Mouse (Mus musculus): ENCODE results near the gene Mff. TPM values are rescaled to one million over a fixed set of nuclear protein-coding genes. Genes with fewer than 3 reads are reported as not detected.

The Mff gene
- polyA plus RNA-seq, 1 experiment from 2014 or later = 416 TPM

DNA sequence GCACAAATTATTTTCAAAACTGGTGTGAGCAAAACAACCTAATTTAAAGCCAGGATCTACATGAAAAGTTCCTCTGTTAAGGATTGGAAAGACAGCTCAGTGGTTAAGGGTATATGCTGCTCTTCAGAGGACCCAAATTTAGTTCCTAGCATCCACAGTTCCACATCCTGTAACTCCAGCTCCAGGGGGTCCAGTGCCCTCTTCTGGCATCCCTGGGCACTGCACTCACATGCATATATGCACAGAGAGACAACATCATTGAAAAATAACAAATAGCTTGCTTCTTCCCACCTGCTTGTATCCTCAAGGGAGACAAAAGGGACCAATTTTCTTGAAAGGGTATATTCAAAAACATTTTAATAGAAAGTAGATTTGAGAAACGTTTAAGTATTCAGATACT, 37.6 kb downstream of the Mff start:
- 91% methylated on average over 1 of the region's 1 CpGs for WGBS
- Histone ChIP-seq H3K27ac (ENCODE audit: low read length) (no peak overlapping the region), H3K9me3 (replicated peaks; ENCODE audit: control insufficient read depth, low read length, poor library complexity, severe bottlenecking) (no peaks in the 10 kb centered on the region), H3K36me3 (ENCODE audit: control insufficient read depth, insufficient read depth, low read length) (peaks cover 2% of the 10 kb centered on the region), H3K9ac (ENCODE audit: low read depth, low read length) (no peak overlapping the region), H3K4me2 (ENCODE audit: low read length) (no peak overlapping the region), H3K27me3 (ENCODE audit: control insufficient read depth, insufficient read depth, low read depth, low read length) (no peaks in the 10 kb centered on the region), H3K4me1 (ENCODE audit: control insufficient read depth, insufficient read depth, low read length) (no peaks in the 10 kb centered on the region), H3K4me3 (ENCODE audit: low read depth, low read length) (no peak overlapping the region)
- no peak for ATAC-seq

DNA sequence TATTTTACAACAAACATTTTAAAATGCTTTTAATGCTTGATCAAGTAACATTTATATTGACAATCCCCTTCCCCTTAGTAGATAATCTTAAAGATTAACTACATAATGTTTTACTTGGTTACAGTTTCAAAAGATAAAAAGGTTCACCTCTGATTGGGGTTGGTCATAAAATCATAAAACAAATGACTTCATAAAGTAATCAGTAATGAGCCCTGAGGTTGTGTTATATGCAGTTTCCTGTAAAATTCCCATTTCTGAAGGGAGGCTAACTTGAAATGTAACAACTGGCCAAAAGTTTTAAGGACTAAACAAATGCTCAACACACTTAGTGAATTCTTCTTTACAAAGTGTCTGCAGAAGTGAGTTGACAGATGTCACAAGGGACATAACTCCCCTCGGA, 41.5 kb downstream of the Mff start:
- H3K9me3 ChIP-seq (replicated peaks; ENCODE audit: control insufficient read depth, low read length, poor library complexity, severe bottlenecking) = no peaks in the 10 kb centered on the region
- ATAC-seq = no peak
- H3K27ac ChIP-seq (ENCODE audit: low read length) = no peak overlapping the region
- no peaks in the 10 kb centered on the region for H3K27me3 ChIP-seq (ENCODE audit: control insufficient read depth, insufficient read depth, low read depth, low read length)
- no peaks in the 10 kb centered on the region for H3K4me1 ChIP-seq (ENCODE audit: control insufficient read depth, insufficient read depth, low read length)
- no peak overlapping the region for H3K4me3 ChIP-seq (ENCODE audit: low read depth, low read length)
- no peak overlapping the region for H3K9ac ChIP-seq (ENCODE audit: low read depth, low read length)
- H3K4me2 ChIP-seq (ENCODE audit: low read length) = no peak overlapping the region
- H3K36me3 ChIP-seq (ENCODE audit: control insufficient read depth, insufficient read depth, low read length) = peaks cover 2% of the 10 kb centered on the region
- 93% methylated on average over 1 of the region's 1 CpGs for WGBS

DNA sequence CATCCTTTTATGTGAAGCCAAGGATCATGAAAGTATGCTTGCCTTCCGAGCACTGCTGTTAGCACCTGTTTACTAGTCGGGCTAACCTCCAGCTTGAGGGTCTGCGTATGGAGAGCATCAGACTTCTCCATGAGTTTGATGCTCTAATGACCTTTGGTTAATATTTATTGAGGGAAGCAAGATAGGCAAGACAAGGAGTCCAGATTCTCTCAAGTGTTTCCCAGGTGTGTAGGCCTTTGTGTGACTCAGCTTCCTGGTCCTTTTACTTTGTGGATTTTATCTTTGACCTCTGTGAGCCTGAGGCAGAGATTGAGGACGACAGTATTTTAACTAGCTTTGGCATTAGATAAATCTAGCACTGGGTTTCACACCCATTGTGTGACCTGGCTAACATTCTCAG, 42.0 kb downstream of the Mff start:
- H3K9me3 ChIP-seq (replicated peaks; ENCODE audit: control insufficient read depth, low read length, poor library complexity, severe bottlenecking) = no peaks in the 10 kb centered on the region
- H3K4me3 ChIP-seq (ENCODE audit: low read depth, low read length) = no peak overlapping the region
- no peaks in the 10 kb centered on the region for H3K27me3 ChIP-seq (ENCODE audit: control insufficient read depth, insufficient read depth, low read depth, low read length)
- no peak for ATAC-seq
- H3K36me3 ChIP-seq (ENCODE audit: control insufficient read depth, insufficient read depth, low read length) = peaks cover 2% of the 10 kb centered on the region
- no peaks in the 10 kb centered on the region for H3K4me1 ChIP-seq (ENCODE audit: control insufficient read depth, insufficient read depth, low read length)
- WGBS = 91% methylated on average over 4 of the region's 4 CpGs
- no peak overlapping the region for H3K4me2 ChIP-seq (ENCODE audit: low read length)
- no peak overlapping the region for H3K9ac ChIP-seq (ENCODE audit: low read depth, low read length)
- H3K27ac ChIP-seq (ENCODE audit: low read length) = no peak overlapping the region

DNA sequence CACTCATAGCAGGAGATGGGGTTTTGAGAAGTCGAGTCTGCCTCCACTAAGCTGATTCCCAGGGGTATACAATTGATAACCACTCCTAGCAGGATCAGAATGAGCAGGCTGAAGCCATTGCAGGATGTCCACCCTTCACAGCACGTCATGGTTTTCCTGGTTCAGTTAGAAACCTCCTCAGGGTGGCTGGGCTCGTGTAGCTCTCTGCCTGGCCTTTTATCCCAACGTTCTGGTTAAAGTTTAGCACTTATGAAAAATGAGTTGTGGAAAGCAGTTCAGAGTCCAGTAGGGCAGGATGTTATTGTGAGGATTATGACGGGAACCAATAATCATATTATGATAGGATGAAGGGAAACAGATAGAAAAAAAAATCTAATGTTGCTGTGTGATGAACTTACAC, 43.6 kb downstream of the Mff start, which contains the start of gene Tm4sf20:
TSS of gene Tm4sf20 (minus strand) at position 193 of the 400 bp plus-strand sequence.
- H3K36me3 ChIP-seq (ENCODE audit: control insufficient read depth, insufficient read depth, low read length) = no peaks in the 10 kb centered on the region
- no peak within 1 kb of the TSS for H3K27ac ChIP-seq (ENCODE audit: low read length)
- no peak within 1 kb of the TSS for H3K4me2 ChIP-seq (ENCODE audit: low read length)
- no peak within 1 kb of the TSS for H3K9ac ChIP-seq (ENCODE audit: low read depth, low read length)
- 78% methylated on average over 5 of the region's 5 CpGs for WGBS
- H3K4me1 ChIP-seq (ENCODE audit: control insufficient read depth, insufficient read depth, low read length) = no peaks in the 10 kb centered on the region
- no peak for ATAC-seq
- no peaks in the 10 kb centered on the region for H3K9me3 ChIP-seq (replicated peaks; ENCODE audit: control insufficient read depth, low read length, poor library complexity, severe bottlenecking)
- H3K27me3 ChIP-seq (ENCODE audit: control insufficient read depth, insufficient read depth, low read depth, low read length) = no peaks in the 10 kb centered on the region
- no peak within 1 kb of the TSS for H3K4me3 ChIP-seq (ENCODE audit: low read depth, low read length)

DNA sequence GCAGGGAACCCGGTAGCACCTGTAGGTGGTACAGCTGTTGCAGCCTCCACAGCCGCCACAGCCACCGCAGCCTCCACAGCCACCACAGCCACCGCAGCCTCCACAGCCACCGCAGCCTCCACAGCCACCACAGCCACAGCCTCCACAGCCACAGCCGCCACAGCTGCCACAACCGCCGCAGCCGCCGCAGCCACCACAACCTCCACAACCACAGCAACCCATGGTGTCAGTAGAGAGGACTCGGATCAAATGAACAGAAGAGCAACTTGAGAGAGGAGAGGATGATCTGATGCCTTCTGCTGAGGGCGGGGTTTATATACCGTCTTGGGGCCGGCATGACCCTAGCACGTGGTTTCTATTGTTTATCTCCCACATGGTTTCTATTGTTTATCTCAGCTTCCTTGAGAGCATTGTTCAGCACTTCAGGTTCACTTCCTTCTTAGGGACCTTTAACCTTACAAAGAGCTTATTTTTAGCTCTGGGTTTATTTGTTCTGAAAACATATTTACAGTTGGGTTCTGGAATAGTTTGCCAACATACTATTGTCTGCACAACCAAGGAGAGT, 46.4 kb downstream of the Mff start, which contains the start of gene Gm47791:
TSS of gene Gm47791 (minus strand) at position 222 of the 565 bp plus-strand sequence.
- Histone ChIP-seq H3K9ac (ENCODE audit: low read depth, low read length) (no peak within 1 kb of the TSS), H3K9me3 (replicated peaks; ENCODE audit: control insufficient read depth, low read length, poor library complexity, severe bottlenecking) (no peaks in the 10 kb centered on the region; the same call in 1 of the 2 replicates), H3K4me1 (ENCODE audit: control insufficient read depth, insufficient read depth, low read length) (no peaks in the 10 kb centered on the region), H3K4me3 (ENCODE audit: low read depth, low read length) (no peak within 1 kb of the TSS), H3K27ac (ENCODE audit: low read length) (no peak within 1 kb of the TSS), H3K36me3 (ENCODE audit: control insufficient read depth, insufficient read depth, low read length) (no peaks in the 10 kb centered on the region), H3K4me2 (ENCODE audit: low read length) (no peak within 1 kb of the TSS), H3K27me3 (ENCODE audit: control insufficient read depth, insufficient read depth, low read depth, low read length) (no peaks in the 10 kb centered on the region)
- 88% methylated on average over 15 of the region's 15 CpGs for WGBS
- ATAC-seq = no peak

DNA sequence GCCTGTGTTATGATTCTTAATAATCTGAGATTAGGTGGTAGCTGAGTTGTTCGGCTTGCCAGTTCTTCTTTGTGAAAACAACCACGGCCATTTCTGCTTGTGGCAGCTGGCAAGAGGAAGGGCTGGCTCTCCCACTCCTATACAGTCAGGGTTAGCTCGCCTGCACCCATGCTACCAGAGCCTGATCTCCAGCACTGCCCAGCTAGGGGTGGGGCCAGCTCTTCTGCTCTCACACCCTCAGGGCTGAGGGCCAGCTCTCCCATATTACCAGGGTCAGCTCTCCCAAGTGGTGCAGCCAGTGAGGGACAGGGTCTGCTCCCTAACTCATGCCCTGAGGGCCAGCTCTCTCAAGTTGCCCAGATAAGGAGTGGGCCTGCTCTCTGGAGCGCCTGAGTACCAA, 47.7 kb downstream of the Mff start:
- no peaks in the 10 kb centered on the region for H3K27me3 ChIP-seq (ENCODE audit: control insufficient read depth, insufficient read depth, low read depth, low read length)
- H3K4me2 ChIP-seq (ENCODE audit: low read length) = no peak overlapping the region
- WGBS = 96% methylated on average over 4 of the region's 4 CpGs
- H3K4me3 ChIP-seq (ENCODE audit: low read depth, low read length) = no peak overlapping the region
- H3K4me1 ChIP-seq (ENCODE audit: control insufficient read depth, insufficient read depth, low read length) = no peaks in the 10 kb centered on the region
- no peak overlapping the region for H3K9ac ChIP-seq (ENCODE audit: low read depth, low read length)
- no peak overlapping the region for H3K27ac ChIP-seq (ENCODE audit: low read length)
- H3K9me3 ChIP-seq (replicated peaks; ENCODE audit: control insufficient read depth, low read length, poor library complexity, severe bottlenecking) = no peaks in the 10 kb centered on the region; the same call in 1 of the 2 replicates
- no peaks in the 10 kb centered on the region for H3K36me3 ChIP-seq (ENCODE audit: control insufficient read depth, insufficient read depth, low read length)
- ATAC-seq = no peak; the same call in 1 of the 2 replicates

DNA sequence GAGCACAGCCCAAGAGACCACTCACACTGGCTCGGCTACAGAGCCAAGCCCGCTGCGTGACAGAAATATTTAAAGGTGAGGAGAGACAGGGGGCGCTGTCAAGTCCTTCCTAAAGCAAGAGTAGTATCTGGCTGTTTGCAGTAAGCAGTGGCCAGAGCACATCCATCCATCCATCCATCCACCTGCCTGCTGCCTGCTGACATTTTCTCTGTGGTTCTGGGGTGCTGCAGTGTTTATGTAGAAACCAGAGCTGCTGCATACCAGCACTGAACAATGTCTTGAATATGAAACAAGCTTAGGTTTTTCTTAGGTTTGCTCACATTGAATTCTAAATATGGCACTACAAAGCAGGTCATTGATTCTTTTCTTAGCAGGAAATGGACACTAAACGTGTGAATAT, 48.5 kb downstream of the Mff start:
- 69% methylated on average over 5 of the region's 5 CpGs for WGBS

DNA sequence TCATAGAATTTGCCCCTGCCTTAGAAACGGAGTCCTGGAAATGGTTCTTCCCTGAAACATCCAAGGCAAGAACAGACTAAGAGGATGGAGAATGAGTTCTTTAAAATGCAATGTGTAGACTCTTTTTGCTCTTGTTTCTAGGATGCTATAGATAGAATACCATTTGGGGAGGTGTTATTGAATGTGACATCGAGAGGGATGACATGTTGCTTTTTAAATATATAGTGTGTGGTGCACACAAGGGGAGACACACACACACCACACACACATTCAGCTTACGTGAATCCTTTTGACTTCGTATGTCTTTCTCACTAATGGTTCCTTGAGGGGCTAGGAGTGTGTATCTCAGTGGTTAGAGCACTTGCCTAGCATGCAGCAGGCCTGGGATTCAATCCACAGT, 50.6 kb downstream of the Mff start:
- WGBS = 96% methylated on average over 4 of the region's 4 CpGs
- no peak for ATAC-seq
- H3K9me3 ChIP-seq (replicated peaks; ENCODE audit: control insufficient read depth, low read length, poor library complexity, severe bottlenecking) = no peaks in the 10 kb centered on the region; the same call in 1 of the 2 replicates
- no peak overlapping the region for H3K4me3 ChIP-seq (ENCODE audit: low read depth, low read length)
- H3K36me3 ChIP-seq (ENCODE audit: control insufficient read depth, insufficient read depth, low read length) = no peaks in the 10 kb centered on the region
- no peak overlapping the region for H3K9ac ChIP-seq (ENCODE audit: low read depth, low read length)
- H3K27ac ChIP-seq (ENCODE audit: low read length) = no peak overlapping the region
- H3K4me2 ChIP-seq (ENCODE audit: low read length) = no peak overlapping the region
- H3K27me3 ChIP-seq (ENCODE audit: control insufficient read depth, insufficient read depth, low read depth, low read length) = no peaks in the 10 kb centered on the region
- no peaks in the 10 kb centered on the region for H3K4me1 ChIP-seq (ENCODE audit: control insufficient read depth, insufficient read depth, low read length)

More for the DNA sequence above, 48.5 kb downstream of the Mff start:
- Histone ChIP-seq H3K27me3 (ENCODE audit: control insufficient read depth, insufficient read depth, low read depth, low read length) (no peaks in the 10 kb centered on the region), H3K27ac (ENCODE audit: low read length) (no peak overlapping the region), H3K4me1 (ENCODE audit: control insufficient read depth, insufficient read depth, low read length) (no peaks in the 10 kb centered on the region), H3K9ac (ENCODE audit: low read depth, low read length) (no peak overlapping the region), H3K4me3 (ENCODE audit: low read depth, low read length) (no peak overlapping the region), H3K9me3 (replicated peaks; ENCODE audit: control insufficient read depth, low read length, poor library complexity, severe bottlenecking) (no peaks in the 10 kb centered on the region; the same call in 1 of the 2 replicates), H3K4me2 (ENCODE audit: low read length) (no peak overlapping the region), H3K36me3 (ENCODE audit: control insufficient read depth, insufficient read depth, low read length) (no peaks in the 10 kb centered on the region)
- ATAC-seq = no peak

DNA sequence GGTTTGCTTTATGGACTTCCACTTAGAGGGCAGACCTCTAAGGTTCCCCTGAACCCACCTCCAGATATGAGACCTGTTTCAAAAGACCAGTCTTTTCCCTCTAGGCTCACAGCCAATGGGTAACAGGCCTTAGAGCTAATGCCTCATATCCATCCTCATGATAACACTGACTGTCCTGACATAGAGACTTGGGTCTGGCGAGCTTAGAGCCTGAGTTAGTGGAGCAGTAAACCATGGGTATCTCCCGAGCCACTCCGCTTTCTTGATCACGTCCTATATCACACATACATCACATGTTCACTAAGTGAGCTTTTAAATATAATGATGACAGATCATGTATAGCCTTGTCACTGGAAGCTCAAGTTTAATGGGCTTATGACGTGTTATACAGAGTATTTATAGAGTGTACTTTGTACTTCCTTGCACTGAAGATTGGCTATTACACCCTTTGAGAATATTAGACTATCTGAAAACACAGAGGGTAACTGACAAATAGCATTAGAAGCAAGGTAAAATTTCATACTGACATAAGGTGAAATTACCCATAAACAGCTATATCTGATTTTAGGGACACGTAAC, 54.8 kb downstream of the Mff start:
- Histone ChIP-seq H3K9me3 (replicated peaks; ENCODE audit: control insufficient read depth, low read length, poor library complexity, severe bottlenecking) (no peaks in the 10 kb centered on the region; the same call in 1 of the 2 replicates), H3K27ac (ENCODE audit: low read length) (no peak overlapping the region), H3K4me2 (ENCODE audit: low read length) (no peak overlapping the region), H3K9ac (ENCODE audit: low read depth, low read length) (no peak overlapping the region), H3K36me3 (ENCODE audit: control insufficient read depth, insufficient read depth, low read length) (no peaks in the 10 kb centered on the region), H3K4me1 (ENCODE audit: control insufficient read depth, insufficient read depth, low read length) (no peaks in the 10 kb centered on the region), H3K4me3 (ENCODE audit: low read depth, low read length) (no peak overlapping the region), H3K27me3 (ENCODE audit: control insufficient read depth, insufficient read depth, low read depth, low read length) (no peaks in the 10 kb centered on the region)
- no peak for ATAC-seq
- WGBS = 91% methylated on average over 6 of the region's 6 CpGs
